Mouse (Mus musculus): Measurements from ENCODE around the gene St5.

GRCm38 (mm10) chr7:109712198-109712597, 8.8 kb upstream of the St5 start:
- TF ChIP-seq CTCF (IDR thresholded peaks at IDR 0.05; ENCODE audit: low read depth, low read length) (no peak), POLR2A (IDR thresholded peaks at IDR 0.05; ENCODE audit: borderline replicate concordance, low read depth, low read length) (no peak)

Measured in bone marrow macrophage, adult 2 months (primary cell).